Mouse (Mus musculus) lung, embryonic 15.5 days (tissue): Measurements from ENCODE around the gene Disp3. TPM values are rescaled to one million over a fixed set of nuclear protein-coding genes. Genes with fewer than 3 reads are reported as not detected.

Source experiments
- ATAC-seq: fragments of 200-750 bp; cut with Nextera tagmentation; 2 replicates; pipeline ENCODE4 v1.8.0; 2017; ENCODE audit warnings: moderate number of reproducible peaks, borderline replicate concordance; ENCODE audit not compliant: low FRiP score, low TSS enrichment; ENCODE audit errors: extremely low read depth
- H3K27ac ChIP-seq: fragments of 300-500 bp; sonication (generic); 2 replicates; pipeline ENCODE4 v1.5.1; 2015; ENCODE audit warnings: moderate library complexity, mild to moderate bottlenecking, inconsistent platforms
- H3K27me3 ChIP-seq: fragments of 300-500 bp; sonication (generic); 2 replicates; pipeline ENCODE4 v1.6.1; 2015; ENCODE audit warnings: inconsistent platforms
- H3K36me3 ChIP-seq: fragments of 300-500 bp; sonication (generic); 2 replicates; pipeline ENCODE4 v1.6.1; 2015; ENCODE audit warnings: inconsistent platforms
- H3K4me1 ChIP-seq: fragments of 300-500 bp; sonication (generic); 2 replicates; pipeline ENCODE4 v1.6.1; 2015; ENCODE audit warnings: inconsistent platforms
- H3K4me2 ChIP-seq: fragments of 300-500 bp; sonication (generic); 2 replicates; pipeline ENCODE4 v1.6.1; 2015; ENCODE audit warnings: inconsistent platforms, mild to moderate bottlenecking, moderate library complexity
- H3K4me3 ChIP-seq: fragments of 300-500 bp; sonication (generic); 2 replicates; pipeline ENCODE4 v1.5.1; 2015; ENCODE audit warnings: mild to moderate bottlenecking, inconsistent platforms
- H3K9ac ChIP-seq: fragments of 300-500 bp; sonication (generic); 2 replicates; pipeline ENCODE4 v1.6.1; 2015; ENCODE audit warnings: inconsistent platforms
- H3K9me3 ChIP-seq: fragments of 300-500 bp; sonication (generic); 2 replicates; pipeline ENCODE4 v1.6.1; 2016; ENCODE audit warnings: inconsistent platforms
- WGBS: fragments of 180-500 bp; shearing (Covaris S2); methylation state at CpG from one replicate; pipeline ENCODE4 v1.1.7; 2015; 5-methylcytosine and 5-hydroxymethylcytosine counted together
- polyA plus RNA-seq: library from polyadenylated mRNA; unstranded; fragments of >200 nt; fragmentation: Nextera tagmentation; extraction: Ambion mirVana; gene quantifications from 2 replicates; pipeline ENCODE4 v1.2.1, GENCODE M21; 2015

The Disp3 gene
- polyA plus RNA-seq, 1 experiment from 2014 or later, result 0.10 TPM

DNA sequence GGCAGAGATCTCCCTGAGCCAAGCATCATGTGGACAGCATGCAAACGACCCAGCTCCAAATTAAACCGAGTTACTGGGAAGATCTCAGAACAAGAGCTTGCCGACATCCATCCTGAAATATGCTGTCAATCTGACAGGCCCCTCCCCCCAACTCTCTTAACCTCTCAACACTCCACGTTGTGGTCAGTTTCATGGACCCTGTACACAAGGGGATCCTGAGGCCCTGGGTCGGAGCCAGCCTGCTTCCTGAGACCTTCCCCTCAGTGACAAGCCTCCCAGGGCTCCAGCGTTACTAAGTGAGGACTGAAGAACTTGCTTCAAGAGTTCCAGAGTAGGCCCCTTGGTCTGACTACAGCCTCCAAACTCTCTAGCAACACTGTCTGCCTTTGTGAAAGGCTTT is 48.8 kb downstream of the Disp3 start:
- H3K4me3 ChIP-seq, result no peak overlapping the region
- H3K27me3 ChIP-seq, result no peaks in the 10 kb centered on the region
- H3K36me3 ChIP-seq, result no peaks in the 10 kb centered on the region
- H3K27ac ChIP-seq, result no peak overlapping the region
- H3K4me2 ChIP-seq, result no peak overlapping the region
- ATAC-seq, result no peak
- no peak overlapping the region for H3K9ac ChIP-seq
- WGBS, result 51% methylated on average over 6 of the region's 6 CpGs
- no peaks in the 10 kb centered on the region for H3K9me3 ChIP-seq
- no peaks in the 10 kb centered on the region for H3K4me1 ChIP-seq

DNA sequence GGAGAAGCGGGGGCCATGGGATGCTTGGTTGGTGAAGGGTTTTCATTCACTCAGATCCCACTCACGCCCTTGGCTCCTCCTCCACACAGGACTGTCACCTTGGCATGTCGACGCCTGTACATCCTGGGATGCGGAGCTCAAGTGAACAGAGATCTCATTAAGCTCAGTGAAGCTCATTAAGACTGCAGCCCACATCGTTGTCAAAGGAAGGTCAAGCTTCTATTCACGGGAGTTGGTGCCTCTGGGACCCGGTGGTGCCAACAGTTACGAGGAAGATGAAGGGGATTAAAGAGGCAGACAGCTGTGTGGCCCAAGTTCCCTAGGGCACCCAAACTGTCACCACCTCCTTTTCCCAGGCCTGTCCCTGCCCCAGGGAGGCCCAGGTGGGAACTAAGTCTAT is 49.5 kb downstream of the Disp3 start:
- ATAC-seq, result no peak; the same call in 1 of the 2 replicates
- H3K9me3 ChIP-seq, result no peaks in the 10 kb centered on the region
- no peak overlapping the region for H3K9ac ChIP-seq
- H3K27me3 ChIP-seq, result no peaks in the 10 kb centered on the region
- H3K4me1 ChIP-seq, result no peaks in the 10 kb centered on the region
- no peak overlapping the region for H3K4me3 ChIP-seq
- 49% methylated on average over 9 of the region's 9 CpGs for WGBS
- no peak overlapping the region for H3K27ac ChIP-seq
- no peaks in the 10 kb centered on the region for H3K36me3 ChIP-seq
- no peak overlapping the region for H3K4me2 ChIP-seq

GRCm38 (mm10) chr4:148236664-148237063 is 51.1 kb downstream of the Disp3 start:
- Histone ChIP-seq H3K27ac (no peak overlapping the region), H3K27me3 (no peaks in the 10 kb centered on the region), H3K9ac (no peak overlapping the region), H3K4me3 (no peak overlapping the region), H3K4me1 (no peaks in the 10 kb centered on the region), H3K36me3 (no peaks in the 10 kb centered on the region), H3K4me2 (no peak overlapping the region), H3K9me3 (no peaks in the 10 kb centered on the region)
- no peak for ATAC-seq
- WGBS, result 63% methylated on average over 8 of the region's 8 CpGs

DNA sequence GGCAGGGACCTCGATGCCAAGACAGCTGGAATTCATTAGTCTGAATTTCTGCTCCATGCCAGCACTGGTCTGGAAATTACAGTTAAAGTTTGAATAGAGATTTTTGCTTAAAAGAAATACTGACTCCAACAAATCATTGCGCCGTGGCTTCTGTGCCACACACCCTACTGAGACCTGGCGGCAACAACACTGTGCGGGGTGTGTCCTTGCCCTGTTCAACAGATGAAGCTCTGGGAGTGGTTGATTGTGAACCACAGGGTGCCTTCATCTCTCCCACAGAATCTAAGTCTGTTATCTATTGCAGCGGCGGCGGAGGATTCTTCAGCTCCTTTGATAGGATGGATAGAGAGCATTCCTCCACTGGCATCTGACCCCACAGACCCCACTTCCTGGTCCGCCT is 54.7 kb downstream of the Disp3 start:
- no peak overlapping the region for H3K4me3 ChIP-seq
- no peaks in the 10 kb centered on the region for H3K9me3 ChIP-seq
- ATAC-seq, result no peak
- WGBS, result 79% methylated on average over 9 of the region's 9 CpGs
- no peaks in the 10 kb centered on the region for H3K27me3 ChIP-seq
- H3K27ac ChIP-seq, result no peak overlapping the region
- no peak overlapping the region for H3K4me2 ChIP-seq
- H3K36me3 ChIP-seq, result no peaks in the 10 kb centered on the region
- H3K9ac ChIP-seq, result no peak overlapping the region
- H3K4me1 ChIP-seq, result no peaks in the 10 kb centered on the region

DNA sequence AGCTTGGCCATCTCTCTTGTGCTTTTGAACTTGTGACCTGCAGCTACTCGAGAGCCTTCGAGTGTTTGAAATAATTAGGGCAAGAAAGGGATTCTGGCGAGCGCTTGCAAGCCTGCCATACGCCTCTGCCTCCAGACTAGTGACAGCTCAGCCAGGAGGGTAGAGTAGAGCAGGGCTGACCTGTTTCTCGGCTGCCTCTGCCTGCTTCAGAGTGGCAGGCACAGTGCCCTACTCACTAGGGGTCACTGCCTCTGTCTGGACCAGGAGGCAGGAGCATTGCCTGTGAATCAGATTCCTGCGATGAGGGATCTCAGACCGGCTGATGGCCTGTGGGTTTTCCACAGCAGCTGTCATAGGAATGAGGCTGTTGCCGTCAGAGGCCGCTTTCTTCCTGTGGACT is 55.1 kb downstream of the Disp3 start:
- ATAC-seq, result no peak
- Histone ChIP-seq H3K9me3 (no peaks in the 10 kb centered on the region), H3K36me3 (no peaks in the 10 kb centered on the region), H3K4me2 (no peak overlapping the region), H3K27me3 (no peaks in the 10 kb centered on the region), H3K9ac (no peak overlapping the region), H3K4me3 (no peak overlapping the region), H3K4me1 (no peaks in the 10 kb centered on the region), H3K27ac (no peak overlapping the region)
- WGBS, result 46% methylated on average over 10 of the region's 10 CpGs

GRCm38 (mm10) chr4:148232124-148232523 is 55.6 kb downstream of the Disp3 start:
- H3K4me1 ChIP-seq, result no peaks in the 10 kb centered on the region
- no peaks in the 10 kb centered on the region for H3K9me3 ChIP-seq
- H3K27me3 ChIP-seq, result no peaks in the 10 kb centered on the region
- H3K4me2 ChIP-seq, result no peak overlapping the region
- ATAC-seq, result no peak
- H3K27ac ChIP-seq, result no peak overlapping the region
- H3K4me3 ChIP-seq, result no peak overlapping the region
- 56% methylated on average over 4 of the region's 4 CpGs for WGBS
- no peak overlapping the region for H3K9ac ChIP-seq
- H3K36me3 ChIP-seq, result no peaks in the 10 kb centered on the region

DNA sequence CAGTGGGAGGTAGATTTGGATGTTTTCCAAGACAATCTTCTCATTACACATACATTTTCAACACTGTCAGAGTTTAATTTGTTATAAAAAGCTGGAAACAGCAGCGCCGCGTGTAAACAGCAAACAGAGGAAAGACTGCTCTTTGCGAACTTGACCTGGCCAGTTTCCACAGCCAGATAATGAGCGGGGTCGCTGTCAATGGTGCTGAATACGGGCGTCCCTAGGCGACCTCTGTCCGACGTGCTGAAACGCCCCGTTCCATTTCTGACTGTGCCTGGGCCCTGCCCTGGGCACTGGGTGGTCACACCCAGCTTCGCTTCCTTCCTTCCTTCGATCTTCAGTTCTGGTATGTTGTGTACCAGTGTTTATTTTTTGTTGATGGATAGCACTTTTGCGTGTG is 58.1 kb downstream of the Disp3 start:
- 5% methylated on average over 16 of the region's 16 CpGs for WGBS
- peak; percentile 64; the same call in 1 of the 2 replicates for ATAC-seq
- H3K9me3 ChIP-seq, result no peaks in the 10 kb centered on the region

GRCm38 (mm10) chr4:148222983-148223382 is 64.8 kb downstream of the Disp3 start:
- Histone ChIP-seq H3K4me2 (no peak overlapping the region), H3K27me3 (peaks cover 14% of the 10 kb centered on the region), H3K9ac (no peak overlapping the region), H3K4me1 (no peaks in the 10 kb centered on the region), H3K4me3 (no peak overlapping the region), H3K9me3 (no peaks in the 10 kb centered on the region), H3K27ac (no peak overlapping the region), H3K36me3 (no peaks in the 10 kb centered on the region)
- 21% methylated on average over 10 of the region's 10 CpGs for WGBS
- ATAC-seq, result no peak

More for the DNA sequence above, 58.1 kb downstream of the Disp3 start:
- H3K4me2 ChIP-seq, result no peak overlapping the region
- no peak overlapping the region for H3K4me3 ChIP-seq
- no peak overlapping the region for H3K9ac ChIP-seq
- no peaks in the 10 kb centered on the region for H3K4me1 ChIP-seq
- no peak overlapping the region for H3K27ac ChIP-seq
- no peaks in the 10 kb centered on the region for H3K36me3 ChIP-seq
- H3K27me3 ChIP-seq, result no peaks in the 10 kb centered on the region

DNA sequence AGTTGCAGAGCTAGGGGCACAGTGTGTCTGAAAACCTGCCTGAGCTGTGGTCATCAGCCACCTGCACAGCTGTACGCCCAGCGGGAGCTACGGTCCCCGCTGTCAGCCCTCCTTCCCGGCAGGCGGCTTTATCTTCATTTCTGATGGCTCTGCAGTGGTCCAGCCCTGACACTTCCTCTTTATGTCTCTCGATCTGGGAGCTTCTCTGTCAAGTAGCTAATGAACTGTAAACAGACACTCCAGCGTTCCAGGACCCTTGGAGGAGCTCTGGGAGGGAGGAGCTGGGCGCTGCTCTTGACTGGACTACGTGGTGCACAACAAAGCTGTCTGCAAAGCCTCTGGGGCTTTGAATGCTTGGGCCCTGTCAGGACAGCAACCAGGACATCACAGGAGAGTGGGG is 67.1 kb downstream of the Disp3 start:
- Histone ChIP-seq H3K27ac (no peak overlapping the region), H3K36me3 (no peaks in the 10 kb centered on the region), H3K4me1 (no peaks in the 10 kb centered on the region), H3K9me3 (no peaks in the 10 kb centered on the region), H3K4me3 (no peak overlapping the region), H3K9ac (no peak overlapping the region), H3K4me2 (no peak overlapping the region), H3K27me3 (peaks cover 14% of the 10 kb centered on the region)
- ATAC-seq, result no peak
- 5% methylated on average over 10 of the region's 10 CpGs for WGBS

- Histone ChIP-seq H3K9me3 (no peaks in the 10 kb centered on the region), H3K27me3 (peaks cover 14% of the 10 kb centered on the region), H3K27ac (no peak overlapping the region), H3K9ac (no peak overlapping the region), H3K4me2 (no peak overlapping the region), H3K4me3 (no peak overlapping the region), H3K4me1 (no peaks in the 10 kb centered on the region), H3K36me3 (no peaks in the 10 kb centered on the region)
- no peak for ATAC-seq
- WGBS, result 16% methylated on average over 10 of the region's 10 CpGs
These were observed 69.5 kb downstream of the Disp3 start for GRCm38 (mm10) chr4:148218238-148218637.

GRCm38 (mm10) chr4:148215264-148215900 is 72.4 kb downstream of the Disp3 start:
- Histone ChIP-seq H3K4me1 (no peaks in the 10 kb centered on the region), H3K4me2 (no peak overlapping the region), H3K27ac (no peak overlapping the region), H3K9ac (no peak overlapping the region), H3K36me3 (no peaks in the 10 kb centered on the region), H3K4me3 (no peak overlapping the region), H3K27me3 (no peaks in the 10 kb centered on the region), H3K9me3 (no peaks in the 10 kb centered on the region)
- 31% methylated on average over 11 of the region's 11 CpGs for WGBS
- no peak for ATAC-seq

DNA sequence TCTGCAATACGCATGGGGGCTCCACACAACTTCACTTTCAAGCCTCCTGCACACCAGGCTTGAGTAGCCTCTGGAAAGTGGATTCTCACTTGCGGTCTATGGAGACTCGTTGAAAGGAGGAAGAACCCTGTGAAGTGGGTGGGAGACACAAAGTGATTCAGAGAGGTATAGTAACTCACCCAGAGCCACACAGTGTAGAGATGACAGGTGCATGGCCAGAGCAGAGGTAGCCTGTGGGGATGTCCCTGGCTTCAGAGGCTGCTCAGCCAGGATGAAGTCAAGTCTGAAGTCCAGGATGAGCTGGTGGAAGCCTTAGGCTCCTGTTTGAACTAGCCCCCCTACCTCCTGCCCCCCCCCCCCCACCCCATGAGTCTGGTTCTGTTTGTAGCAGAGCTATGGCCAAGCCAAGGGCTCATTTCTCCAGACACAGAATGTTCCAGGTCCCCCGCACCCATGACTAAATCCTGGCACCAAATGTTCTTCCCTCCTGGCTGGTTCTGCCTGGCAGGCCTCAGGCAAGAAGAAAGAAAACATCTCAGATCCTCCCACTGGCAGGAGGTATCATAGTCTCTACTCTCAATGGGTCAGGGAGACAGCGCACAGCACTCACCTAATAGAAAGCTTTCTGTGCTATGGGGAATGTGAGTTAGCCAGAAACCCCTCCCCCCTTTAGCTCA is 73.2 kb downstream of the Disp3 start:
- no peak overlapping the region for H3K4me2 ChIP-seq
- no peaks in the 10 kb centered on the region for H3K36me3 ChIP-seq
- H3K4me1 ChIP-seq, result no peaks in the 10 kb centered on the region
- no peak for ATAC-seq
- no peak overlapping the region for H3K27ac ChIP-seq
- H3K27me3 ChIP-seq, result no peaks in the 10 kb centered on the region
- no peak overlapping the region for H3K9ac ChIP-seq
- no peaks in the 10 kb centered on the region for H3K9me3 ChIP-seq
- H3K4me3 ChIP-seq, result no peak overlapping the region
- 49% methylated on average over 5 of the region's 5 CpGs for WGBS
